Mouse (Mus musculus) layer of hippocampus, postnatal 36 days (tissue): ENCODE data around the gene Ttc24. TPM values are rescaled to one million over a fixed set of nuclear protein-coding genes. Genes with fewer than 3 reads are reported as not detected.

ENCODE experiments used
- DNase-seq, 2 experiments: peaks; one replicate each; pipeline ENCODE4 v3.0.0; 2022
- total RNA-seq, 2 experiments: library from RNA; stranded (reverse); gene quantifications; 2 replicates each; pipeline ENCODE4 v1.2.3; 2021

Ttc24 gene
- total RNA-seq, 2 experiments from 2014 or later, result not detected

DNA sequence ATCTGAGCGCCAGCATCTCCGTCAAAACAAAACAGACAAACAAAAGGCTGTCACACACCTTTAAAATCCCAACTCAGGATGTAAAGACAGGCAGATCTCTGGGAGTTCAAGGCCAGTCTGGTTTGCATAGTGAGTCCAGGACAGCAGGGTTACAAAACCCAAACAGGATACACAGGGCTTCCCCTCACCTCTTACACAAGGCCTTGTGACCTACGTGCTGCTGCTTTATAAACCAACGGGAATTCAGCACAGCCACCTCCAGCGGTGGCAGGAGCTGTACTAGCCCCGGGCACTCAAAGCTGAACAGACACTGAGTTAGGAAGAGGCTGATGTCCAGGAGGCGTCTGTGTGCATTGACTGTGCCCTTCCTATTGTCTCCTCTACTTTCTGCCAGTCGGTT is 663 bp downstream of the Ttc24 start:
- DNase-seq, result no peak

GRCm38 (mm10) chr3:88074766-88075165 is 3.3 kb downstream of the Ttc24 start:
- no peak for DNase-seq

DNA sequence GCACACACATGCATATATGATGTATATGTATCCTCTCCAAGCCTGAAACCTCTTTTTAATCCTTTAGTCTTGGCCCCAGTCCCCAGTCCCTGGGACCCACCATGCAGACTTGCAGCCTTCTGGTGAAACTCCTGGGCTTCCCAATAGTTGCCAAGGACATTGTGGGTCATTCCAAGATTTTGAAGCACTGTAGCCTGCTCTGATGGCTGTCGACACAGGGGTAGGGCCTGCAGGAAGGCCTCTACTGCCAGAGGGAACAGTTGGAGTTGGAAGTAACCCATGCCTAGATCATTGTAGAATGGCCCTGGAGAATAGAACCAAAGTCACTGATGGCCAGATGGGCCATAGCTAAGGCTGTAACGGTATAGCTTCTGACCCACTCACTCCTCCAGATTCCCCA is 3.8 kb downstream of the Ttc24 start:
- no peak for DNase-seq

GRCm38 (mm10) chr3:88073631-88074030 is 4.5 kb downstream of the Ttc24 start:
- no peak for DNase-seq

DNA sequence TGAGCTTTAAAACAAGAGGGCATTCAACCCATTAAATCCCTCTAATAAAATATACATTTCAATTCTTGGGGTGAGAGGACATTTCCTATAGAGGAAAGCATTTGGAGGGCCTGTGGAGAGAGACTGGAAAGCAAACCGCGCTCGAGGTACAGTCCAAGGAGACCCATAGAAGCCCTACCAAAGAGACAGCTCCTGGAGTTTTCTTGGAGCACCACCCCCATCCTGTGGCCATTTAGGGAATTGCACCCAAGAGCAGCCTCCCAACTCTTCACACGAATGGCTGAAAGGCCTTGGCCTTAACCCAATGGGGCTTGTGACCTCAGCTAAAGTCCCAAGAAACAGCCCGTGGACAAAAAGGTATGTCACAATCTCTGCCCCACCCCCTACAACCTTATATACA is 6.3 kb downstream of the Ttc24 start:
- DNase-seq, result peak; percentile 87 to 88

- no peak for DNase-seq
These were observed 9.7 kb downstream of the Ttc24 start for GRCm38 (mm10) chr3:88068386-88068785.

- peak; percentile 84 for DNase-seq
These were observed 20.0 kb downstream of the Ttc24 start, which contains the start of gene Naxe for GRCm38 (mm10) chr3:88057902-88058696. Gene Naxe (minus strand): TSS chr3:88058495.

GRCm38 (mm10) chr3:88057030-88057429 is 21.1 kb downstream of the Ttc24 start:
- DNase-seq, result no peak

DNA sequence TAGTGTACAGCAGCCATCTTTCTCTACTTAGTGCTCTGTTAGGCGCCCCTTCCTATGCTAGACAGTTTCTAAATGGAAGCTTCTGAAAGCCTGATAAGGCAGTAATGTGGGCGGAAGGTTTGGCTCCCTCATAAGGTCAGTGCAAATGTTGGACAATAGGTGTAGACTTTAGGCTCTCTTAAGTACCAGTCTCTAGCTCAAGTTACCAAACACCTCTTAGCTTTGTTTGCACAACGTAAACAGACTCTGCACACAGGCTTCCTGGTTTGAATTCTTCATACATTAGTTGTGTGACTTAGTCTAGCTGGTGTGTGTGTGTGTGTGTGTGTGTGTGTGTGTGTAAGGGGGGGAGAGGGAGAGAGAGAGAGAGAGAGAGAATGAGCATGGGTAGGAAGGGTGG is 28.6 kb downstream of the Ttc24 start:
- DNase-seq, result no peak

- peak; percentile 80 to 82 for DNase-seq
These were observed 35.3 kb downstream of the Ttc24 start, which contains the start of gene Gpatch4 for GRCm38 (mm10) chr3:88042661-88043421. Gene Gpatch4 (plus strand): TSS chr3:88043108.

- DNase-seq, result no peak
These were observed 42.4 kb downstream of the Ttc24 start for GRCm38 (mm10) chr3:88035561-88036293.

DNA sequence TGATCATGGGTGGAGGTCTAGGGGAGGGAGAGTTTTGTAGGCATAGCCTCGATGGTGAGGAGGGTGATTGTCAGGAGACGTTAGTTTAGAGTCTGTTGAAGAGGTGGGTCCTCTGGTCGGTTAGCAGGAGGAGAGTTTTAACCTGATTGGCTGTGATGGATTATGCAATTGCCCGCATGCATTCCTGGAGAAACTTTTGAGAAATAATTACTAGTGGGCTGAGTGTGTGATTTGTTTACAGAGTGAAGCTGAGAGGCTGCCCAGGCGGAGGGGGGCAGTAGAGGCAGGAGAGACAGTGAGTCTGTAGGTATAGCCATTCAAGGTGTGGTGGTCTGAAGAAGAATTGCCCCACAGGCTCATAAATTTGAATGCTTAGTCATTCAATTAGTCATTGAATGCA is 44.6 kb downstream of the Ttc24 start:
- DNase-seq, result no peak

- peak; percentile 48 to 51 for DNase-seq
These were observed 47.3 kb downstream of the Ttc24 start for GRCm38 (mm10) chr3:88030608-88031395.

DNA sequence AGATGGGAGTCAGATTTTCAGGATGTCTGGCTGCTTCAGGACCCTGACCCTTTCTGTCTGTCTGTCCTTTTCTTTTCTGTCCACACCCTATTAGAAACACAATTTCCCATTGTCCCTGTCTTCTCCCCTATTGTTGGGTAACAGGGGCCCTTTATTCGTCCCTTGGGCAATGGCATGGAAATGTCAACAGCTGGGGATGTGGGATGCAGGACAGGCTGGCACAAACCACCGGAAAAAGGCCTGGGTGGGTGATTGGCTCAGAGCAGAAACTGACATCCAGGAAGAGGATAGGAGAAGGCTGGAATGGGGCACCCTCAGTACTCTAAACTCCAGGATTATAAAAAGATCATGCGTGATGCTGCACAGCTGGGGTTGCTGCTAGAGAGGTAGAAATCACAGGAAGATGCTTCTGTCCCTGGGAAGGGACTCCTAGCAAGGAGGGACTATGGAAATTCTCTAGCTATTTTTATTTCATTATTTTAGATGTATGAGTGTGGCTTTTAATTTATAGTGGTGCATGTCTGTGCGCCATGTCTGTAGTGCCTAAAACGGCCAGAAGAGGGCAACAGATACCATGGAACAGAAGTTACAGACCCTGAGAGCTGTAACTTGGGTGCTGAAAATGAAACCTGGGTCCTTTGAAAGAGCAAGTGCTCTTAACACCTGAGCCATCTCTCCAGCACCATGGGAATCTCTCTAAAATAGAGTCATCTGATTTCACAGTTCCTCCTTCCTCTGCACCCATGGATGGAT is 50.5 kb downstream of the Ttc24 start, which contains the start of gene Hapln2:
Hapln2 (minus strand) TSS at position 150 of the 753 bp plus-strand sequence.
- peak in 1 of 2 experiments; percentile 20 for DNase-seq

- DNase-seq, result no peak
These were observed 51.3 kb downstream of the Ttc24 start for GRCm38 (mm10) chr3:88026823-88027222.

DNA sequence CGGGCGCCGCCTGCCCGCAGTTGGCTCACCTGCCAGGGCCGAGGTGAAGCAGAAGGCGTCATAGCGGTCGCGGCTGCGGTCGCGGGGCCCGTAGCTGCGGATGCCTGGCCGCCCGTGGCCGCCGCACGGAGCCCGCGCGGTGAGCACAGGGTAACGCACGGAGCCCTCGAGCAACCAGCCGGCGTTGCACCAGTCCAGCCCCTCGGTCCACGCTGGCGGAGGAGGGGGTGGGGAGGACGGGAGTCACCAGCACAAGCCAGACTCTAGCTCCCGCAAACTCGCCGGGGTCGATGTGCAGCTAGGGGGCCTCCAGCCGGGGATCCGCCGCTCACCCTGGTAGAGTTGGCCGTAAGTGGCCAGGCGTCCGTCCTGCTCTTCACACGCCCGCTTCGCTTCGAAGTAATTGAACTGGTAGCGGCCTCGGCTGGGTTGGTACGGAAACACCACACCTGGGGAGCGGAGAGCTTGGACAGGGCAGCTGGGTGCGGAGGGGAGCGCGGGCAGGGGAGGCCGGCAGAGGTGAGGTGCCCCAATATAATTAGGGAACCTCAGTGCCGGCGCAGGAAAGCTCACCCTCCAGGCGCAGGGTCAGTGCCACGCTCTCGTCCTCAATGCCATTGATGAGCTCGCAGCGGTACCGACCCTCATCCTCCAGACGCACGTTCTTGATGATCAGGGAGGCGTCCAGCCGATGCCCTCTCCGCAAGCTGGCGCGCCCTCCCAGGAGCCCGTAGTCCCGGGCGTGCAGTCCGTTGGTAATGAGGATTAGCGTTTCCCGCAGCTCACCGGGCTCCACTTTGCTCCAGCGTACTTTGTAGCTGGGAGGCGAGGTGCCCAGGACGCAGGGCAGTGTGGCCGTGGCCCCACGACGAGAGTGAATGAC is 54.7 kb downstream of the Ttc24 start:
- no peak for DNase-seq

GRCm38 (mm10) chr3:88022322-88023191 is 55.5 kb downstream of the Ttc24 start:
- DNase-seq, result peak; percentile 82
